Mouse (Mus musculus) MEL-GATA-1-ER (cell line): ENCODE data around the gene Klhl22.

Experiments used
- DNase-seq: peaks from one replicate; pipeline ENCODE4 v3.0.0-alpha.2; 2012; ENCODE audit warnings: low read depth; ENCODE audit errors: extremely low read depth

Gene Klhl22

GRCm38 (mm10) chr16:17832821-17833220, 73.4 kb downstream of the Klhl22 start, which contains the start of gene B830017H08Rik:
Gene B830017H08Rik (plus strand): TSS chr16:17833121.
- no peak for DNase-seq

GRCm38 (mm10) chr16:17833321-17833680, 73.9 kb downstream of the Klhl22 start:
- DNase-seq: no peak

DNA sequence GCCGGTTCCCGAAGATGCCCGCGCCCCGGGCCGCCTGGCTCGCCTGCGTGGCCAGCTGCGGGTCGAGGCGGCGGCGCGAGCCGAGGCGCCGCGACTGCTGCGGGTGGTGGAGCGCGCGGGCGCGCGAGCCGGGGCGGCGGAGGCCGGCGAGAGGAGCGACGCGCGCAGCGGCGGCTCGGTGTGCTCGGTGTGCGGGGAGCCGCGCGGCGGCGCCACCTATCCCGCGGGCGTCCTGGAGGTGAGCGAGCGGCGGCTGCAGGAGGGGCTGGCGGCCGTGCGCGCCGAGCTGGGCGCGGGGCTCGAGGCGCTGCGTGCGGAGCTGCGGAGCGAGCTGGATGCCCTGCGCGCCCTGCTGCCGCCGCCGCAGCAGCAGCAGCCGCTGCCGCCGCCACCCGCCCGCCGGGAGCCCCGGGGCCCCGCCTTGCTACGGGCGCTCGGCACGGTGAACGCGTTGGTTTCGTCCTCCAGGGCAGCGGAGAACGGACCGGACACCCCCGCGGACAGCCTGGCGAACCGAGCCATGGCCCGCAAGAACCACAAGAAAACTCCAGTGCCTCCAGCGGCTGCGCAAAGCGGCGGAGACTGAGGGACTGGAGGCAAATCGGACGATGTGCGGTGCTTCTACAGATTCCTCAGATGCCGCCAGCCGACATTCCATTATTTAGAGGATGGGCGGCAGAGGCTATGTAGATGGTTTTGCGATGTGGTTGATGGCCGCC, 74.4 kb downstream of the Klhl22 start:
- DNase-seq: no peak

DNA sequence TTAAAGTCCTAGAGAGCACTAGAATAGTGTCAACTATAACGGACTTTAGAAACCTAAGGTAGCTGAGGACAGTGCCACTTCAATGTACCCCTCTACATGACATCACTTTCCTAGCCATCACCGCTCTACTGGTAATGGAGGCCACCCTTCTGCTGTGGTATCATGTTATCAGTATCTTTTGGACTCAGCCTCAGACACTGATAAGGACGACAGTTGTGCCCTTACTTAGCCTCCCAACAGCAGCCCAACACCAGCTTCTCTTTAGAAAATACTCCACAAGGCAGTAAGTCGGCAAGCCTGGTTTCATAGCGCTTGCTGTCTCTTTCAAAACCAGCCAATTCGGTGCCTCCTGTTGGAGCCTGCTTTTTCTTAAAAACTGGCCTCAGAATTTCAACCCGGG, 75.1 kb downstream of the Klhl22 start:
- DNase-seq: no peak

DNA sequence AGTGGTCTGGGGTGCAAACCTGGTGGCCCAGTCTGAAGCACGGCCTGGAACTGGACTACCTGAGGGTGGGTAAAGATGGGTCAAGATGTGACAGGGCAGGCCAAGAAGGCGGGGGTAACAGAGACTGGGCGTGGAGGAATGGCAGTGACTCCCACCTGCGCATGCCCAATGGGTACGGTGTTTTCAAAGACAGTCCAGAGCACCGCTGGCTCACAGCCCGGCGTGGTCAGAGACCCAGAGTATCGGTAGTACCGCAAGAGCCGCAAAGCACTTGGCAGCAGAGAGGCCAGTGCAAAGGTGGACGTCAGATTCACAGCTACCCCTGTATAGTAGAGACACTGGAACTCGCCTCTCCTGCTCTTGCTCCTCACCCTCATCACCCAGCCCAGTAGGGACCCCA, 76.1 kb downstream of the Klhl22 start:
- DNase-seq: no peak

DNA sequence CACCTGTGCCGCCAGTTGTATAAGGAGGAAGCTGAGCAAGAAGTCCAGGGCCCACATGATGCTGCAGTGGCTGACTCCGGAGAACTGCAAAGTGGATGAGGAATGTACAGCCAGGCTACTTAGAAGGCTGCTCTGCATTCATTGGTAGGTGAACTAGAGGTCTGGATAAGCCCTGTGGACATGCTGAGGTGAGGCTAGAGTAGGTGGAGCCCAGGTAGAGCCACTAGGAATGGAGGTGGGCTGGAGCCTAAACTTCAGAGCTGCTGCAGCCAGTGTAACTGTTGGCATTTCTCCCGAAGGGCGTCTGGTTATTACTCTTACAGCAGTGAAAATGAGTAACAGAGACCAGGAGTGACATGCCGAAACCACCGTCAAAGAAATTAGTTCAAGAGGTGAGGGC, 78.6 kb downstream of the Klhl22 start, which contains the start of gene Car15:
Car15 (minus strand) TSS at position 314 of the 400 bp plus-strand sequence.
- no peak for DNase-seq

- no peak for DNase-seq
These were observed 80.6 kb downstream of the Klhl22 start for GRCm38 (mm10) chr16:17839976-17840375.

DNA sequence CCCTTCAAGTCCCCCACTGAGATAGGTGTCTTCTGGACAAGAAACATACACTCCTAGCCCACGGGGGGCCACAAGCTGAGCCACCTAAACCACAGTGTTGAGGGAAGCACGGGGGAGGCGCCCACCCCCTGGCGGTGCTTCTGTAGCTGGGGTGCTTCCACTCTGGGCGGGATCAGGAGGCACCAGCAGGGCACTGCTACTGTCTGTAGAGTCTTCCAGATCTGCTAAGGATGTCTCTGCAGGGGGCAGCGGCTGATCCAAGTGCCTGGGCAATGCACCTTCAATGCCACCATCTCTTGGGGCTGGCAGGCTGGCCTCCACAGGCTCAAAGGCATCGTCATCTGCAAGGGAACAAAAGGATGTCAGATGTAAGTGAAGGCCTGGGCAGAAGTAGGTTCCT, 83.0 kb downstream of the Klhl22 start:
- no peak for DNase-seq
